Mouse (Mus musculus): ENCODE measurements around the gene Tiam1. TPM values are rescaled to one million over a fixed set of nuclear protein-coding genes. Genes with fewer than 3 reads are reported as not detected.

The Tiam1 gene
- polyA plus RNA-seq, 1 experiment, result not detected

- no peaks in the 10 kb centered on the region for H3K4me1 ChIP-seq (ENCODE audit: control insufficient read depth, insufficient read depth, low read length)
- 31% methylated on average over 8 of the region's 8 CpGs for WGBS
- no peak overlapping the region for H3K4me3 ChIP-seq (ENCODE audit: insufficient read depth, low read depth, low read length)
- TF ChIP-seq POLR2A (IDR thresholded peaks at IDR 0.05; ENCODE audit: insufficient read depth, low read depth, low read length), result no peak
- TF ChIP-seq CTCF (IDR thresholded peaks at IDR 0.05; ENCODE audit: insufficient read depth, low read depth, low read length), result no peak
- H3K27ac ChIP-seq (ENCODE audit: insufficient read depth, low read depth, low read length), result no peak overlapping the region
Measured at GRCm38 (mm10) chr16:89762096-89762495, 381.5 kb downstream of the Tiam1 start.

DNA sequence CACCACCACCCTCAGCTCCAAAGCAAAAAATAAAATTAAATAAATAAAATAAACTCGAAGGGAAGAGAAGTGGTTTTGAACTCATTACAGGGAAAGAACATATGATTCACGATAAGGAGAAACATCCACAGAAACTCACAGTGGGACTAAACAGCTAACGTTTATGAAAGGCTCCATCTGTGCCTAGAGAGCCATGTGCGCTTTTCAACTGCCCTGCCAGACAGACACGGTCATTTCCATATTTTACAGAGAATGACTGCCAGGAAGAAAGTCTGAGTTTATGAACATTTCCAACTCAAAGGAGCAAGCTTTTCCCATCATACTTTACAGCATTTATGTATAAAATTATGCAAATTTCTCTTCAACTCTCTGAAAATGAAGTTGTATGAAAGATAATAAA, 386.2 kb downstream of the Tiam1 start:
- Histone ChIP-seq H3K27ac (ENCODE audit: insufficient read depth, low read depth, low read length) (no peak overlapping the region), H3K4me3 (ENCODE audit: insufficient read depth, low read depth, low read length) (no peak overlapping the region), H3K4me1 (ENCODE audit: control insufficient read depth, insufficient read depth, low read length) (no peaks in the 10 kb centered on the region)
- 64% methylated on average over 5 of the region's 5 CpGs for WGBS
- no peak for TF ChIP-seq CTCF (IDR thresholded peaks at IDR 0.05; ENCODE audit: insufficient read depth, low read depth, low read length)
- no peak for TF ChIP-seq POLR2A (IDR thresholded peaks at IDR 0.05; ENCODE audit: insufficient read depth, low read depth, low read length)

DNA sequence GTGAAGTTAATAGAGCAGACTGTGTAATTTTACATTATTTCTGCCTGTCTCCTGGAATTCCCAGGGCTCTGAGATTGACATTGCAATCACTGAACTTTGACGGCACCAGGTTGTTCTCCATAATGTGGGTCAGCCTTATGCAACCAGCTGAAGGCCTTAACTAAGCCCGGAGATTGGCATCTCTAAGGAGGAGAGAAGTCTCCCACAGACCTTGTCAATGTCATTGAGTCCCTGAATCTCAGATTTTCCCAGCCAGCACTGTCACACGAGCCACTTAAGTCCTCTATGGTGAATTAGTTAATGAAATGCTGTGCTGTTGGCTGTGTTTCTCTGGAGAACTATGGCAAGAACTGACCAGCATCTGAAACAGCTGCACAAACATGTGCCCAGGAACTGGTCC, 388.9 kb downstream of the Tiam1 start:
- no peak overlapping the region for H3K27ac ChIP-seq (ENCODE audit: insufficient read depth, low read depth, low read length)
- TF ChIP-seq CTCF (IDR thresholded peaks at IDR 0.05; ENCODE audit: insufficient read depth, low read depth, low read length) (no peak), POLR2A (IDR thresholded peaks at IDR 0.05; ENCODE audit: insufficient read depth, low read depth, low read length) (no peak)
- no peak overlapping the region for H3K4me3 ChIP-seq (ENCODE audit: insufficient read depth, low read depth, low read length)
- 73% methylated on average over 3 of the region's 3 CpGs for WGBS
- no peaks in the 10 kb centered on the region for H3K4me1 ChIP-seq (ENCODE audit: control insufficient read depth, insufficient read depth, low read length)

DNA sequence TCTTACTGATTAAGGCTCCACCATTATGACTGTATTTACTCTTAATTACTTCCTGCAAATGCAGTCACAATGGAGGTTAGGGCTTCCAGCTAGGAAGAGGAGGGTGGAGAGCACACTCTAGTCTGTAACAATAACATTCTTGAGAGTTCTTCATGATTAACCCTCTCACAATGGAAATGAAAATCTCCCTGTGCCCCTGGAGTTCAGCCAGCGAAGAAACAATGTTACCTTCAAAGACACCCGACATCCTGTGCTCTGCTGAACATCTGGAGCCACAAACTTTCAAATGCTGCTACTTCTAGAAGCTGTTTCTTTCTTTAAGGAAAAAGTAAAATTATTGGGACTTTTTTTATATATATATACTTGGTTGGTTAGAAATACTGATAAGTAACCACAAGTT, 395.7 kb downstream of the Tiam1 start:
- 47% methylated on average over 2 of the region's 2 CpGs for WGBS
- TF ChIP-seq CTCF (IDR thresholded peaks at IDR 0.05; ENCODE audit: insufficient read depth, low read depth, low read length) (no peak), POLR2A (IDR thresholded peaks at IDR 0.05; ENCODE audit: insufficient read depth, low read depth, low read length) (no peak)
- H3K4me1 ChIP-seq (ENCODE audit: control insufficient read depth, insufficient read depth, low read length), result no peaks in the 10 kb centered on the region
- H3K4me3 ChIP-seq (ENCODE audit: insufficient read depth, low read depth, low read length), result no peak overlapping the region
- H3K27ac ChIP-seq (ENCODE audit: insufficient read depth, low read depth, low read length), result no peak overlapping the region

DNA sequence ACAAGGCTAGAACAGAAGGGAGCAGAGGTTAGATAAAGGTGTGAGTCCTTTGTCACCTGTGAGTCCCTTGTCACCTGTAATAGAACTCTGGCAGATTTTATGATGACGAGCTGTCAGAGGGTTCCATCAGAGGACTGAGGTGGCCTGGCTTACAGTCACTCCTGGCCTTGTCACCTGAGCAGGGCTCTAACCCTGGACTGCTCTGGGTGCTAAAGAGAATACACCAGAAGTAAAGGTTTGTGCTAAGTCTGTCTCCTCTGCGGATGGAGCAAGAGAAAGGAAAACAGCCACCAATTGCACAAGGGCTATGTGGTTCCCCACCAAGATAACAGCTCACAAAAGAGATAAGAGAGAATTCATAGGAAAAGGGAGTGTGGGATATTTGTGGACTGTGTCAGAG, 404.0 kb downstream of the Tiam1 start:
- TF ChIP-seq CTCF (IDR thresholded peaks at IDR 0.05; ENCODE audit: insufficient read depth, low read depth, low read length) (no peak), POLR2A (IDR thresholded peaks at IDR 0.05; ENCODE audit: insufficient read depth, low read depth, low read length) (no peak)
- Histone ChIP-seq H3K4me3 (ENCODE audit: insufficient read depth, low read depth, low read length) (no peak overlapping the region), H3K27ac (ENCODE audit: insufficient read depth, low read depth, low read length) (no peak overlapping the region), H3K4me1 (ENCODE audit: control insufficient read depth, insufficient read depth, low read length) (no peaks in the 10 kb centered on the region)
- WGBS, result 77% methylated on average over 2 of the region's 2 CpGs

GRCm38 (mm10) chr16:89738963-89739362, 404.6 kb downstream of the Tiam1 start:
- no peak overlapping the region for H3K27ac ChIP-seq (ENCODE audit: insufficient read depth, low read depth, low read length)
- 38% methylated on average over 6 of the region's 6 CpGs for WGBS

More at GRCm38 (mm10) chr16:89738963-89739362, 404.6 kb downstream of the Tiam1 start:
- no peak overlapping the region for H3K4me3 ChIP-seq (ENCODE audit: insufficient read depth, low read depth, low read length)
- no peaks in the 10 kb centered on the region for H3K4me1 ChIP-seq (ENCODE audit: control insufficient read depth, insufficient read depth, low read length)
- no peak for TF ChIP-seq POLR2A (IDR thresholded peaks at IDR 0.05; ENCODE audit: insufficient read depth, low read depth, low read length)
- no peak for TF ChIP-seq CTCF (IDR thresholded peaks at IDR 0.05; ENCODE audit: insufficient read depth, low read depth, low read length)

Other genes with a start within 250 kb of the Tiam1 start
- 497 and 750 TPM in 2 replicates for gene Sod1, start 77.0 kb upstream of the Tiam1 start, polyA plus RNA-seq (2012; ENCODE audit: insufficient read depth, insufficient read length, low replicate concordance, missing spikeins)
- not detected in 2 replicates for gene Scaf4, start 140.7 kb upstream of the Tiam1 start, polyA plus RNA-seq (2012; ENCODE audit: insufficient read depth, insufficient read length, low replicate concordance, missing spikeins)
- not detected in 2 replicates for gene Hunk, start 242.2 kb upstream of the Tiam1 start, polyA plus RNA-seq (2012; ENCODE audit: insufficient read depth, insufficient read length, low replicate concordance, missing spikeins)